Mouse (Mus musculus) midbrain, embryonic 16.5 days (tissue): ENCODE results near the gene Abr. TPM values are rescaled to one million over a fixed set of nuclear protein-coding genes. Genes with fewer than 3 reads are reported as not detected.
A peak's percentile ranks its signal among the peaks of the same experiment; 100 is the strongest.

Experiments
- ATAC-seq: fragments of 200-750 bp; cut with Nextera tagmentation; 2 replicates; pipeline ENCODE4 v1.8.0; 2017; ENCODE audit warnings: moderate TSS enrichment
- H3K27ac ChIP-seq: fragments of 300-500 bp; sonication (generic); 2 replicates; pipeline ENCODE4 v1.5.1; 2014; ENCODE audit warnings: mild to moderate bottlenecking, low read length, mixed read lengths
- H3K27me3 ChIP-seq: fragments of 300-500 bp; sonication (generic); 2 replicates; pipeline ENCODE4 v1.6.1; 2014; ENCODE audit warnings: low read depth, low read length, mixed read lengths; ENCODE audit not compliant: control insufficient read depth, insufficient read depth
- H3K36me3 ChIP-seq: fragments of 300-500 bp; sonication (generic); 2 replicates; pipeline ENCODE4 v1.6.1; 2014; ENCODE audit warnings: mild to moderate bottlenecking, low read length, moderate library complexity, mixed read lengths; ENCODE audit not compliant: control insufficient read depth, insufficient read depth
- H3K4me1 ChIP-seq: fragments of 300-500 bp; sonication (generic); 2 replicates; pipeline ENCODE4 v1.6.1; 2014; ENCODE audit warnings: mild to moderate bottlenecking, low read length, mixed read lengths; ENCODE audit not compliant: control insufficient read depth, insufficient read depth
- H3K4me2 ChIP-seq: fragments of 300-500 bp; sonication (generic); 2 replicates; pipeline ENCODE4 v1.6.1; 2014; ENCODE audit warnings: mild to moderate bottlenecking, low read length, mixed read lengths
- H3K4me3 ChIP-seq: fragments of 300-500 bp; sonication (generic); 2 replicates; pipeline ENCODE4 v1.5.1; 2014; ENCODE audit warnings: low read depth, mild to moderate bottlenecking, low read length, moderate library complexity, mixed read lengths
- H3K9ac ChIP-seq: fragments of 300-500 bp; sonication (generic); 2 replicates; pipeline ENCODE4 v1.6.1; 2014; ENCODE audit warnings: low read depth, low read length, mixed read lengths
- H3K9me3 ChIP-seq: fragments of 300-500 bp; sonication (generic); replicated peaks from 2 replicates; pipeline ENCODE4 v1.6.1; 2014; ENCODE audit warnings: mild to moderate bottlenecking, low read length, mixed read lengths; ENCODE audit not compliant: control insufficient read depth, poor library complexity, severe bottlenecking
- whole genome bisulfite sequencing: fragments of 180-500 bp; shearing (Covaris S2); extraction: QIAGEN DNeasy Blood & Tissue Kit; methylation state at CpG from one replicate; pipeline ENCODE4 v1.1.7; 2014; 5-methylcytosine and 5-hydroxymethylcytosine counted together
- polyA plus RNA-seq: library from polyadenylated mRNA; unstranded; fragments of >200 nt; fragmentation: Nextera tagmentation; extraction: Ambion mirVana; gene quantifications from 2 replicates; pipeline ENCODE4 v1.2.1, GENCODE M21; 2015

Gene Abr
- polyA plus RNA-seq, 1 experiment from 2014 or later = 110 TPM

DNA sequence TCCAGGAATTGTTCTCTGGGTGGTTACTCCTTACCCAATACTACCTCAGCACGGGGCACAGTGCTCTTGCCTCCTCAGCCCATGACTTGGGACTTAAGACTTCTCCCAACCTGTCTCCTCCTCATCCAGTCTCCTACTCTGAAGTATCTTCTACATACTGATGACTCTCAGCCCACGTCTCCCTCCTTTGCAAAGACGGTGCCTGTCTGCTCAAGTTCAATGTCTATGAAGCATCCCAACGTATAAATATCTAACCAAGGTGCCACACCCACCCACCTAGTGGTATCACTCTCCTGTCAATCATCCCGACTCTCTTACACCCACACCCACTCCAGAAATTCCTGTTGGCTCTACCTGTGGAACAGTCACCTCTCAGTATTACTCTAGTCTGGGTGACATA lies 103.5 kb downstream of the Abr start:
- WGBS = 98% methylated on average over 5 of the region's 5 CpGs
- no peak overlapping the region for H3K27ac ChIP-seq
- ATAC-seq = no peak

DNA sequence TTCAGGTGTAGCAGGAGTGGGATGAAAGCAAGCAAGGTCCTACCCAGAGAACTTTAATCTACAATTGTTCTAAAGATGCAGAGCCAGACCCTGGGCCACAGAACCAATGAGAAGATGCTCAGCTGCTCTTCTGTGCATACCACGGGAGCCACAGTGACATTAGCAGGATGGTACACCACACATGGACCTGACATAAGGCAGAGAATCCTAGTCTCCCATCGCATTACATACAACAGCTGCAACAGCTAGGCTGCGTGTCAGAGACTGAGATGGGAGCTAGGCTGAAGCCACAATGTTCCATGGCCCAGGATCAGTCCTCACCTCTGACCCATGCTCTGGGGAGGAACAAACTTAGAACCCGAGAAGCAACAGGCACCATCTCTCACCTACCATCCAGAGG lies 104.0 kb downstream of the Abr start:
- Histone ChIP-seq H3K9me3 (no peaks in the 10 kb centered on the region), H3K4me3 (no peak overlapping the region), H3K36me3 (no peaks in the 10 kb centered on the region), H3K9ac (no peak overlapping the region), H3K27me3 (no peaks in the 10 kb centered on the region), H3K4me1 (peaks cover 4% of the 10 kb centered on the region), H3K4me2 (no peak overlapping the region), H3K27ac (no peak overlapping the region)
- ATAC-seq = no peak
- 94% methylated on average over 4 of the region's 4 CpGs for WGBS

More for the DNA sequence above, 103.5 kb downstream of the Abr start:
- Histone ChIP-seq H3K4me1 (peaks cover 9% of the 10 kb centered on the region), H3K27me3 (no peaks in the 10 kb centered on the region), H3K4me3 (no peak overlapping the region), H3K9me3 (no peaks in the 10 kb centered on the region), H3K36me3 (no peaks in the 10 kb centered on the region), H3K9ac (no peak overlapping the region), H3K4me2 (no peak overlapping the region)

DNA sequence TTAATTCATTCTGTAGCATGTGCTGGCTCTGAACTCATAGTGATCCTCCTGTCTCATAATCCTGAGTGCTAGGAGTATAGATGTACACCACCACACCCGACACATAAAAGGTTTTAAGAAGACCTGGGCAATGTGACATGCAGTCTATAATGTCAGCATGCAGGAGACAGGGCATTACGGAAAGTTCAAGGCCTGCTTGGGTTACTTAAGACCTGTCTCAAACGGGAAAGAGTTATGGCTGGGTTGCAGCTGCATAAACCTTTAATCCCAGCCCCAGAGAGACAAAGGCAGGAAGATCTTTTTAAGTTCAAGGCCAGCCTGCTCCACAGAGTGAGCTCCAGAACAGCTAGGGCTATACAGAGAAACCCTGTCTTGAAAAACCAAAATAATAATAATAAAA lies 105.2 kb downstream of the Abr start:
- H3K27me3 ChIP-seq = no peaks in the 10 kb centered on the region
- no peaks in the 10 kb centered on the region for H3K4me1 ChIP-seq
- no peak overlapping the region for H3K27ac ChIP-seq
- no peak for ATAC-seq
- H3K9ac ChIP-seq = no peak overlapping the region
- no peak overlapping the region for H3K4me3 ChIP-seq
- no peaks in the 10 kb centered on the region for H3K36me3 ChIP-seq
- H3K9me3 ChIP-seq = no peaks in the 10 kb centered on the region
- 60% methylated on average over 3 of the region's 3 CpGs for WGBS
- H3K4me2 ChIP-seq = no peak overlapping the region

DNA sequence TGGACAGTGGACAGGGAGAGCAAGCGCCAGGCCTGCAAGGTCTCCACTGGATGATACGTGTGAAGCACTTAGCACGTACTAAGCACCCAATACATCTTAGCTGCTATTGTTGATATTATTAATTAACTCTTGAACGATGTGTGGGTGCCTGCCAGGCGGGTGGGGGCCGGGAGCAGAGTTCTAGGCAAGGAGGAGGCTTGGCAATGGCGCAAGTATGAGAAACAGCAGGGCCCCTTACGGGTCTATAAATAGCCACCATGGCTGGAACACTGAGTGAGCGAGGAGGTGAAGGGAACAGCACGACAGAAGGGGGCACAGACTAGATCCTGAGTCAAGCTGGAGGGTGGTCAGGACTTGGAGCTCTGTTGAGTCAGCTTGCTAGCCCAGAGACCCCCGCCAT lies 107.0 kb downstream of the Abr start:
- Histone ChIP-seq H3K4me1 (no peaks in the 10 kb centered on the region), H3K9me3 (no peaks in the 10 kb centered on the region), H3K9ac (no peak overlapping the region), H3K4me2 (no peak overlapping the region), H3K27ac (no peak overlapping the region), H3K4me3 (no peak overlapping the region), H3K27me3 (no peaks in the 10 kb centered on the region), H3K36me3 (no peaks in the 10 kb centered on the region)
- ATAC-seq = no peak
- WGBS = 86% methylated on average over 11 of the region's 11 CpGs

DNA sequence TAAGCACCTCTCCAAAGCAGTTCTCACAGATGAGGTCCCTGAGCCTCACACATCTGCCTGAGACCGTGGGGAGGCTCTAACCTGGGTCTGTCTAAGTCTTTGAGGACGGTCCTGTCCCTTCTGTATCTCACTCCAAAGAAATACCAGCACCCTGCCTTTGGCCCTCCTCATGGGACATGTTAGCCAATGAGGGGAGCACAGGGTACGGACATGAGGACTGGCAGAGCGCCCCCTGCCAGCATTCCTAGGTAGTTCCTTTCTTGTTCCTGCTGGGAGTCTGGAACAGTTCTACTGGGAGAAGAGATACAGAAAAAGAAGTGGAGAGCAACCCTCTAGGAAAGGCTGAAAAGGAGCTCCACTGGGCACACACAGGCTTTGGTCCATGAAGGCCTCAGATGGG lies 111.1 kb downstream of the Abr start:
- WGBS = 57% methylated on average over 4 of the region's 4 CpGs
- Histone ChIP-seq H3K9ac (no peak overlapping the region), H3K4me2 (no peak overlapping the region), H3K27me3 (no peaks in the 10 kb centered on the region), H3K27ac (no peak overlapping the region), H3K4me1 (peaks cover 28% of the 10 kb centered on the region), H3K36me3 (no peaks in the 10 kb centered on the region), H3K4me3 (no peak overlapping the region), H3K9me3 (no peaks in the 10 kb centered on the region)
- no peak for ATAC-seq

DNA sequence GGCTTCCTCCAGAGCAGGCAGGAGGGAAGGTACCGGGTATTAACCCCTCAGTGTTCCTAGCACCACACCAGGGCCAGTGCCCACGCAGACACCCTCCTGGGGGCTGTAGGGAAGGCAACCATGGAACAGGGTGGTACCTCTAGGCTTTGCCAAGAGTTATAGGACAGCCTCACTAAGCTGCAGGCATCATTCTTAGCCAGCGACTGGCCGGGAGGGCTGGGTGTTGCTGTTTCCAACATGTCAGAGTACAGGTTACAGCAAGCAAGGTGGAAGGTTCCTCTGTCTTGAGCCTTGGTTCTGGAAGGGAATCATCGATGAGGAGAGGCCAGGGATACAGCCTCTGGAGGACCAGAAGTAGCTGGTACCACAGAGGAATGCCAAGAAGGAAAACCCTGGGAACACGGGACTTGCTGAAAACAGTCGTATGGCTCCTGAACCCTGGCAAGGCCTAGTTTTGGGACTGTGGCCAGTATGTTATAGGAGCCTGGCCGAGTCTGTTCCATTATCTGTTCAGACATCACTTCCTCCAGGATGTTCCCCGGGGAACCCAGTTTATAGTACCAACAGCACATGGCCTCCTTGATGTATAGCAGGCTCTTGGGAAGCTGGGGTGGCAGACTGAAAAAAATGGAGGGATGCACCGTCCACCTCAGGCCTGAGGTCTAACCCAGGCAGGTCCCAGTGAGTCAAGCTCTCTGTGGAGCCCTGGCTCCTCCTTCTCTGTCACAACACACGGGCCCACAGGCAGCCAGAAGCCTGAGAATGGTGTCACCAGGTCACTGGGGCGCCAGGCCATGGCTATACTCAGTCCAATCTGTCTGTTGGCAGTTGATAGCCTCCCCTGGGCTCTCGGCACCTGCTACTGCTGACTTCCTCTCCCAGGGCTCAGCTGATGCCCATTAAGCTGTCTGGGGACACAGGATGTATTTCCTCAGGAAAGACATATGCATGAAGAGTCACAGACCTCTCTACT lies 112.1 kb downstream of the Abr start:
- WGBS = 81% methylated on average over 13 of the region's 13 CpGs
- H3K9ac ChIP-seq = no peak overlapping the region; the same call in 1 of the 2 replicates

DNA sequence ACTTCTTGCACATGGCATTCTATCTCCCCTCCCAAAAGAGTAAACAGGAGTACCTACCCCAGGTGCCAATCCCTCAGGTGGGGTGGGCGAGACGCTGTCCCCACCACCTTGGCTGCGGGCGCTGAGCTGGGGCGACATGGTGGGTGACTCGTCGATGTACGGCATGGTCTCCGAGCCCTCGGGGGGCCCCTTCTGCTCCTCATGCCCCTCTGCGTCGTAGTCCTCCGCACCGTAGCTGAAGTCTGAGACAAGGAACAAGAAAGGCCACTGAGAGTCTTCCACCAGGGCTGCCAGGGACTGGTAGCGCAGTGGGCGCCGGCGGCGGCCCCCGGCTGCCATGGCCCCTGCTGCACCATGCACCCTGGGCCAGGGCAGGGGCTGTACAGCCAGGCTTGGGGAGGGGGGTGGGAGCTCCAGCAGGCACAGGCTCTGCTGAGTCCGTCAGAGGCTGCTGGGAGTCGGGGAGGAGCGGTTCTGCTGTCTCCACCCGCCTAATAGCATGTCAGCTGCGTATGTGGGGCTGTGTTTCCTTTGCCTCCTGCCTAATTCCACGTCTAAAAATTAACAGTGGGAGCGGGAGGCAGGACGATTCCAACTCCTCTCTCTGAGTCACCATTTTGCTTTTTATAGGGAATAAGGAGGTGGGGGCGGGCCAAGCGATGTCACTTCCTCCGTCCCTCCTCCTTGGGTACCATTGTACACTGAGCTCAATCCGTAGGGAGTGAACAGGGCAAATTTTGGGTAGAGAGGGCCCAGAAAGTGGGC lies 113.1 kb downstream of the Abr start:
- no peak for ATAC-seq
- Histone ChIP-seq H3K36me3 (no peaks in the 10 kb centered on the region), H3K9ac (peak overlapping the region; percentile 18; the same call in 1 of the 2 replicates), H3K27ac (peak overlapping the region; percentile 85), H3K27me3 (no peaks in the 10 kb centered on the region), H3K4me2 (0 out of 2 replicates have a peak overlapping the region, but pooled peaks have one; percentile 6), H3K9me3 (no peaks in the 10 kb centered on the region), H3K4me3 (no peak overlapping the region), H3K4me1 (peaks cover 28% of the 10 kb centered on the region)
- WGBS = 85% methylated on average over 32 of the region's 32 CpGs

More for the DNA sequence above, 112.1 kb downstream of the Abr start:
- Histone ChIP-seq H3K4me2 (no peak overlapping the region), H3K27ac (peak overlapping the region; percentile 85), H3K36me3 (no peaks in the 10 kb centered on the region), H3K9me3 (no peaks in the 10 kb centered on the region), H3K4me1 (peaks cover 28% of the 10 kb centered on the region), H3K4me3 (no peak overlapping the region), H3K27me3 (no peaks in the 10 kb centered on the region)
- no peak for ATAC-seq

DNA sequence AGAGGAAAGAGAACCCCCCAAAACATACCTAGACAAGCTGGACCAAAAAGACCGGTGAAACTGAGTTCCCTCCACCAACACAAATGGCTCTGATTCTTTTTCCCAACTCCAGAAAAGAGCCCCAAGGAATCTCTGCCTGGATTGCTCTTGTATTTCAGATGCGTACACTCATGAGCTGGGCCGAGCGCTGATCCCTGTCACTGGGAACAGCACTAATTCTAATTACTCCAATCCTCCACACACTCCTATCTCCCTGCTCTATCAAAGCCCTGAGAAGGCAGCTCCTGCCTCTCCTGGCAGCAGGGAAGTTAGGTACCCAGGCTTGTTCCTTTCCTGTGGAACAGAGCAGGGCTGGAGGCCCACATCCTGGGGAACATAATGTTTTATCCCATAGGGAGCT lies 114.0 kb downstream of the Abr start:
- peak; percentile 52; the same call in 1 of the 2 replicates for ATAC-seq
- H3K4me2 ChIP-seq = peak overlapping the region; percentile 28; the same call in 1 of the 2 replicates

More for the DNA sequence above, 114.0 kb downstream of the Abr start:
- H3K9ac ChIP-seq = peak overlapping the region; percentile 46
- H3K27ac ChIP-seq = peak overlapping the region; percentile 85
- no peaks in the 10 kb centered on the region for H3K36me3 ChIP-seq
- no peaks in the 10 kb centered on the region for H3K27me3 ChIP-seq
- peaks cover 28% of the 10 kb centered on the region for H3K4me1 ChIP-seq
- H3K9me3 ChIP-seq = no peaks in the 10 kb centered on the region
- H3K4me3 ChIP-seq = no peak overlapping the region
- WGBS = 39% methylated on average over 4 of the region's 4 CpGs
